Mouse (Mus musculus) liver, postnatal 0 days (tissue): ENCODE data around the gene Ctdsp1. TPM values are rescaled to one million over a fixed set of nuclear protein-coding genes. Genes with fewer than 3 reads are reported as not detected.
A peak's percentile ranks its signal among the peaks of the same experiment; 100 is the strongest.

ENCODE experiments used
- ATAC-seq: fragments of 200-750 bp; cut with Nextera tagmentation; 2 replicates; pipeline ENCODE4 v1.8.0; 2017; ENCODE audit warnings: mild to moderate bottlenecking, moderate library complexity
- DNase-seq: peaks from one replicate; pipeline ENCODE4 v3.0.0-alpha.2; 2016
- H3K27ac ChIP-seq: fragments of 300-500 bp; sonication (generic); 2 replicates; pipeline ENCODE4 v1.5.1; 2014; ENCODE audit warnings: antibody characterized with exemption, moderate library complexity, mild to moderate bottlenecking, low read depth
- H3K27me3 ChIP-seq: fragments of 300-500 bp; sonication (generic); 2 replicates; pipeline ENCODE4 v1.6.1; 2014; ENCODE audit warnings: low read length, control low read depth, mixed read lengths; ENCODE audit not compliant: insufficient read depth
- H3K36me3 ChIP-seq: fragments of 300-500 bp; sonication (generic); replicated peaks from 2 replicates; pipeline ENCODE4 v1.6.1; 2014; ENCODE audit warnings: mild to moderate bottlenecking, control low read depth, low read length, moderate library complexity, mixed read lengths; ENCODE audit not compliant: insufficient read depth
- H3K4me1 ChIP-seq: fragments of 300-500 bp; sonication (generic); 2 replicates; pipeline ENCODE4 v1.6.1; 2014; ENCODE audit warnings: antibody characterized with exemption, mild to moderate bottlenecking, control low read depth; ENCODE audit not compliant: insufficient read depth
- H3K4me2 ChIP-seq: fragments of 300-500 bp; sonication (generic); 2 replicates; pipeline ENCODE4 v1.6.1; 2014; ENCODE audit warnings: low read depth, mild to moderate bottlenecking, low read length, moderate library complexity, mixed read lengths
- H3K4me3 ChIP-seq: fragments of 300-500 bp; sonication (generic); 2 replicates; pipeline ENCODE4 v1.5.1; 2014; ENCODE audit warnings: low read depth, low read length
- H3K9ac ChIP-seq: fragments of 300-500 bp; sonication (generic); replicated peaks from 2 replicates; pipeline ENCODE4 v1.6.1; 2014; ENCODE audit warnings: mild to moderate bottlenecking, moderate library complexity
- H3K9me3 ChIP-seq: fragments of 300-500 bp; sonication (generic); 2 replicates; pipeline ENCODE4 v1.6.1; 2016; ENCODE audit warnings: mild to moderate bottlenecking, control low read depth, low read length, mixed read lengths
- CTCF ChIP-seq: sonication (generic); IDR thresholded peaks from 2 replicates; pipeline ENCODE4 v1.5.1; 2016; ENCODE audit warnings: antibody characterized with exemption, low read depth
- EP300 ChIP-seq: IDR thresholded peaks from 2 replicates; pipeline ENCODE4 v1.6.1; 2016; ENCODE audit warnings: antibody characterized with exemption, low read depth, mild to moderate bottlenecking
- WGBS: fragments of 180-500 bp; shearing (Covaris S2); extraction: QIAGEN DNeasy Blood & Tissue Kit; methylation state at CpG from one replicate; pipeline ENCODE4 v1.1.7; 2014; ENCODE audit not compliant: insufficient replicate concordance; 5-methylcytosine and 5-hydroxymethylcytosine counted together
- polyA plus RNA-seq: library from polyadenylated mRNA; unstranded; fragments of >200 nt; fragmentation: Nextera tagmentation; extraction: Ambion mirVana; gene quantifications from 2 replicates; pipeline ENCODE4 v1.2.1, GENCODE M21; 2015

Ctdsp1 gene
- polyA plus RNA-seq, 1 experiment from 2014 or later, result 40.4 TPM

- Histone ChIP-seq H3K4me1 (peaks cover 23% of the 10 kb centered on the region), H3K27me3 (no peaks in the 10 kb centered on the region), H3K9ac (no peak within 1 kb of the TSS), H3K9me3 (no peaks in the 10 kb centered on the region), H3K36me3 (no peaks in the 10 kb centered on the region), H3K27ac (peak within 1 kb of the TSS; percentile 77), H3K4me3 (peak within 1 kb of the TSS; percentile 14), H3K4me2 (peak within 1 kb of the TSS; percentile 56)
- no peak for TF ChIP-seq EP300
- TF ChIP-seq CTCF, result no peak
- peak; percentile 70 for ATAC-seq
- 47% methylated on average over 8 of the region's 8 CpGs for WGBS
- DNase-seq, result peak; percentile 61
Observed at GRCm38 (mm10) chr1:74374980-74375379, 16.3 kb upstream of the Ctdsp1 start, which contains the start of gene Slc11a1. Gene Slc11a1, plus strand, starts transcription at chr1:74375195.

GRCm38 (mm10) chr1:74375561-74375960, 15.7 kb upstream of the Ctdsp1 start:
- no peak for ATAC-seq
- peaks cover 24% of the 10 kb centered on the region for H3K4me1 ChIP-seq
- H3K27ac ChIP-seq, result peak overlapping the region; percentile 77
- no peaks in the 10 kb centered on the region for H3K9me3 ChIP-seq
- H3K4me2 ChIP-seq, result peak overlapping the region; percentile 56
- TF ChIP-seq CTCF, result no peak
- no peak for TF ChIP-seq EP300
- H3K9ac ChIP-seq, result no peak overlapping the region
- peak overlapping the region; percentile 14 for H3K4me3 ChIP-seq
- H3K36me3 ChIP-seq, result no peaks in the 10 kb centered on the region
- no peak for DNase-seq
- WGBS, result 71% methylated on average over 10 of the region's 10 CpGs
- no peaks in the 10 kb centered on the region for H3K27me3 ChIP-seq

- H3K9me3 ChIP-seq, result no peaks in the 10 kb centered on the region
- ATAC-seq, result no peak
- H3K4me1 ChIP-seq, result peaks cover 24% of the 10 kb centered on the region
- no peak for DNase-seq
- H3K36me3 ChIP-seq, result no peaks in the 10 kb centered on the region
- 65% methylated on average over 4 of the region's 4 CpGs for WGBS
- 0 out of 2 replicates have a peak overlapping the region, but pooled peaks have one; percentile 18 for H3K27ac ChIP-seq
- 0 out of 2 replicates have a peak overlapping the region, but pooled peaks have one; percentile 3 for H3K9ac ChIP-seq
- H3K27me3 ChIP-seq, result no peaks in the 10 kb centered on the region
- peak overlapping the region; percentile 56 for H3K4me2 ChIP-seq
- TF ChIP-seq CTCF (no peak), EP300 (no peak)
- no peak overlapping the region for H3K4me3 ChIP-seq
Observed at GRCm38 (mm10) chr1:74376396-74376795, 14.9 kb upstream of the Ctdsp1 start.

GRCm38 (mm10) chr1:74379058-74379504, 12.2 kb upstream of the Ctdsp1 start:
- no peaks in the 10 kb centered on the region for H3K27me3 ChIP-seq
- H3K4me1 ChIP-seq, result peaks cover 30% of the 10 kb centered on the region
- ATAC-seq (peak; percentile 74), DNase-seq (peak; percentile 70)
- WGBS, result 58% methylated on average over 7 of the region's 7 CpGs
- H3K9me3 ChIP-seq, result no peaks in the 10 kb centered on the region
- no peak overlapping the region for H3K9ac ChIP-seq
- no peaks in the 10 kb centered on the region for H3K36me3 ChIP-seq
- no peak for TF ChIP-seq EP300
- peak overlapping the region; percentile 70 for H3K27ac ChIP-seq
- no peak overlapping the region for H3K4me3 ChIP-seq
- H3K4me2 ChIP-seq, result no peak overlapping the region

- Histone ChIP-seq H3K36me3 (no peaks in the 10 kb centered on the region), H3K4me3 (no peak overlapping the region), H3K27me3 (no peaks in the 10 kb centered on the region), H3K27ac (no peak overlapping the region), H3K4me1 (peaks cover 22% of the 10 kb centered on the region), H3K9me3 (no peaks in the 10 kb centered on the region), H3K4me2 (no peak overlapping the region), H3K9ac (no peak overlapping the region)
- DNase-seq (no peak), ATAC-seq (no peak)
- WGBS, result 74% methylated on average over 5 of the region's 5 CpGs
- no peak for TF ChIP-seq CTCF
- TF ChIP-seq EP300, result no peak
Observed at GRCm38 (mm10) chr1:74380484-74380883, 10.8 kb upstream of the Ctdsp1 start.

- Histone ChIP-seq H3K27me3 (no peaks in the 10 kb centered on the region), H3K9me3 (no peaks in the 10 kb centered on the region), H3K36me3 (no peaks in the 10 kb centered on the region), H3K9ac (no peak overlapping the region), H3K4me1 (peaks cover 18% of the 10 kb centered on the region), H3K27ac (no peak overlapping the region), H3K4me3 (no peak overlapping the region), H3K4me2 (no peak overlapping the region)
- WGBS, result 48% methylated on average over 10 of the region's 10 CpGs
- ATAC-seq (peak; percentile 21; the same call in 1 of the 2 replicates), DNase-seq (no peak)
- TF ChIP-seq CTCF (no peak), EP300 (no peak)
Observed at GRCm38 (mm10) chr1:74381588-74382021, 9.7 kb upstream of the Ctdsp1 start.
